Mouse (Mus musculus) erythroblast, embryonic 14.5 days (primary cell): ENCODE measurements around the gene Lrrc49. TPM values are rescaled to one million over a fixed set of nuclear protein-coding genes. Genes with fewer than 3 reads are reported as not detected.

Source experiments
- H3K27me3 ChIP-seq: 2 replicates; pipeline ENCODE4 v1.6.1; 2012; ENCODE audit warnings: inconsistent platforms; ENCODE audit not compliant: control insufficient read depth
- H3K36me3 ChIP-seq: 2 replicates; pipeline ENCODE4 v1.6.1; 2012; ENCODE audit warnings: mild to moderate bottlenecking, inconsistent platforms; ENCODE audit not compliant: control insufficient read depth
- H3K4me1 ChIP-seq: 2 replicates; pipeline ENCODE4 v1.6.1; 2012; ENCODE audit warnings: inconsistent platforms; ENCODE audit not compliant: control insufficient read depth
- H3K4me3 ChIP-seq: replicated peaks from 2 replicates; pipeline ENCODE3; 2012; ENCODE audit warnings: moderate library complexity, mild to moderate bottlenecking, inconsistent platforms
- H3K9me3 ChIP-seq: 2 replicates; pipeline ENCODE4 v1.6.1; 2012; ENCODE audit warnings: low read length, inconsistent platforms, mixed read lengths; ENCODE audit not compliant: control insufficient read depth
- GATA1 ChIP-seq: IDR thresholded peaks from 2 replicates; pipeline ENCODE4 v1.6.1; 2012; ENCODE audit warnings: low read length, inconsistent platforms, mixed read lengths
- TAL1 ChIP-seq: IDR thresholded peaks from 3 replicates; pipeline ENCODE4 v1.6.1; 2012; ENCODE audit warnings: low read length, inconsistent platforms, mixed read lengths
- polyA plus RNA-seq: library from polyadenylated mRNA; stranded (reverse); fragments of >175 nt; gene quantifications from 2 replicates; pipeline ENCODE4 v1.2.3, GENCODE M21; 2012

Gene Lrrc49
- polyA plus RNA-seq, 1 experiment: 0.10 TPM

- TF ChIP-seq TAL1 (no peak), GATA1 (no peak)
- no peaks in the 10 kb centered on the region for H3K36me3 ChIP-seq
- no peaks in the 10 kb centered on the region for H3K9me3 ChIP-seq
- H3K4me3 ChIP-seq: no peak overlapping the region
- no peaks in the 10 kb centered on the region for H3K27me3 ChIP-seq
- no peaks in the 10 kb centered on the region for H3K4me1 ChIP-seq
Observed at GRCm38 (mm10) chr9:60662936-60663335, 25.0 kb downstream of the Lrrc49 start.

- TF ChIP-seq GATA1 (no peak), TAL1 (no peak)
- H3K27me3 ChIP-seq: no peaks in the 10 kb centered on the region
- H3K4me1 ChIP-seq: peaks cover 20% of the 10 kb centered on the region
- H3K9me3 ChIP-seq: no peaks in the 10 kb centered on the region
- H3K4me3 ChIP-seq: no peak overlapping the region
- H3K36me3 ChIP-seq: no peaks in the 10 kb centered on the region
Observed at GRCm38 (mm10) chr9:60653582-60653981, 34.4 kb downstream of the Lrrc49 start.

- Histone ChIP-seq H3K4me3 (no peak overlapping the region), H3K4me1 (peaks cover 20% of the 10 kb centered on the region), H3K36me3 (no peaks in the 10 kb centered on the region), H3K27me3 (no peaks in the 10 kb centered on the region), H3K9me3 (no peaks in the 10 kb centered on the region)
- TF ChIP-seq TAL1 (no peak), GATA1 (no peak)
Observed at GRCm38 (mm10) chr9:60653137-60653536, 34.8 kb downstream of the Lrrc49 start.

DNA sequence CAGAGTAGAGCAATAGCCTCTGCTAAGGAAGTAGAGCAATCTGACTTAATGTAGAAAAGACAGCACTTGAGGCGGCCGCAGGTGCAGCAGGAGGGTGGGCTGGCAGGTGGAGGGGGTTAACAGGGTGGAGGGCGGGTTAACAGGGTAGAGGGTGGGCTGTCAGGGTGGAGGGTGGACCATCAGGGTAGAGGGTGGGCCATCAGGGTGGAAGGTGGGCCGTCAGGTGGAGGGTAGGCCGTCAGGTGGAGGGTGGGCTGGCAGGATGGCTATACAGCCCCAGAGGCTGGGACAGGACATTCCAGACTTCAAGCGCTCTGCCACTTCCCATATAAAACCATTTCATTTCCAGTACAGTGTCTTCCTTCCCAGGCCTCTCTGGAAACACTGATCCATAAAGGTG is 37.7 kb downstream of the Lrrc49 start:
- H3K4me3 ChIP-seq: no peak overlapping the region
- no peaks in the 10 kb centered on the region for H3K9me3 ChIP-seq
- peaks cover 20% of the 10 kb centered on the region for H3K4me1 ChIP-seq
- no peaks in the 10 kb centered on the region for H3K36me3 ChIP-seq
- H3K27me3 ChIP-seq: no peaks in the 10 kb centered on the region
- no peak for TF ChIP-seq GATA1
- TF ChIP-seq TAL1: no peak

GRCm38 (mm10) chr9:60648981-60649975 is 38.7 kb downstream of the Lrrc49 start:
- Histone ChIP-seq H3K9me3 (no peaks in the 10 kb centered on the region), H3K4me1 (peaks cover 19% of the 10 kb centered on the region), H3K27me3 (no peaks in the 10 kb centered on the region), H3K36me3 (no peaks in the 10 kb centered on the region), H3K4me3 (no peak overlapping the region)
- TF ChIP-seq GATA1 (no peak), TAL1 (no peak)

DNA sequence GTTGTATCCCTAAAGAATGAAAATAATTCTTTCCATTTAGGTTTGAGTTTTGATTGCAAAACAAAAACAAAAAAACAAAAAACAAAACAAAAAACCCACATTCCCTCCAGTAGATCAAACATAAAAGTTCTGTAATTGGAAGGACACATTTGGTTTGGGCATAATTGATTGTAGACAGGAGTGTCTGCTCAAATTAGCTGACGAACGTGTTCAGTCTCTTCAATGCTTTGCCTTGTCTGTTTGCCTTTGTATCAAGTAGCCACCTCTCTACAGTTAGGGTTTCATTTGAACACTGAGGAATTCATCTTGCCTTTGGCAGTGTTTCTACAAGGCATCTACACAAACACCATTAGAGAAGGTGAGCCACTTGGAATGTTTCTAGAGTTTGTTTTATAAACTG is 54.4 kb downstream of the Lrrc49 start:
- Histone ChIP-seq H3K27me3 (no peaks in the 10 kb centered on the region), H3K9me3 (no peaks in the 10 kb centered on the region), H3K4me1 (no peaks in the 10 kb centered on the region), H3K4me3 (no peak overlapping the region), H3K36me3 (no peaks in the 10 kb centered on the region)
- no peak for TF ChIP-seq GATA1
- TF ChIP-seq TAL1: no peak

- no peaks in the 10 kb centered on the region for H3K4me1 ChIP-seq
- TF ChIP-seq TAL1 (no peak), GATA1 (no peak)
- no peaks in the 10 kb centered on the region for H3K9me3 ChIP-seq
- H3K27me3 ChIP-seq: no peaks in the 10 kb centered on the region
- no peak overlapping the region for H3K4me3 ChIP-seq
- no peaks in the 10 kb centered on the region for H3K36me3 ChIP-seq
Observed at GRCm38 (mm10) chr9:60626311-60626791, 61.6 kb downstream of the Lrrc49 start.

DNA sequence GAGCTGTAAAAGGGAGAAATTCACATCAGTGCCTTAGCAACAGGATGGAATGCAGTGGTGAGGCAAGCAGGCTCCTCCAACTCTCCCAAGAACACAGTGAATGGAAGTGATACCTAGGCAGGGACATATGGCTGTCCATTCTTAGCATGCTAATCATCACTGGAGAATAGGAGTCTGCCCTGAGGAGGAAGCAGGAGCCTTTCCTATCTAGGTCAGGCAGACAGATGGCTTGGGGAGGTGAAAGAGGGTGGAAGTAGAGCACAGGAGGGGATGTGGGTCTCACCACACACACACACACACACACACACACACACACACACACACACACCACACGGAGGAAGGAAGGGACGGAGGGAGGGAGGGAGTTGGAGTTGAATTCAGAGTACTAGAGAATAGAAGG is 62.1 kb downstream of the Lrrc49 start:
- H3K4me1 ChIP-seq: no peaks in the 10 kb centered on the region
- H3K9me3 ChIP-seq: no peaks in the 10 kb centered on the region
- H3K4me3 ChIP-seq: no peak overlapping the region
- TF ChIP-seq GATA1 (no peak), TAL1 (no peak)
- no peaks in the 10 kb centered on the region for H3K36me3 ChIP-seq
- no peaks in the 10 kb centered on the region for H3K27me3 ChIP-seq

GRCm38 (mm10) chr9:60616946-60617345 is 71.0 kb downstream of the Lrrc49 start:
- Histone ChIP-seq H3K9me3 (no peaks in the 10 kb centered on the region), H3K27me3 (no peaks in the 10 kb centered on the region), H3K4me3 (no peak overlapping the region), H3K36me3 (no peaks in the 10 kb centered on the region), H3K4me1 (no peaks in the 10 kb centered on the region)
- TF ChIP-seq GATA1: no peak
- TF ChIP-seq TAL1: no peak

GRCm38 (mm10) chr9:60616359-60616758 is 71.6 kb downstream of the Lrrc49 start:
- no peaks in the 10 kb centered on the region for H3K9me3 ChIP-seq
- H3K36me3 ChIP-seq: no peaks in the 10 kb centered on the region
- TF ChIP-seq GATA1 (no peak), TAL1 (no peak)

More at GRCm38 (mm10) chr9:60616359-60616758, 71.6 kb downstream of the Lrrc49 start:
- no peak overlapping the region for H3K4me3 ChIP-seq
- H3K4me1 ChIP-seq: no peaks in the 10 kb centered on the region
- H3K27me3 ChIP-seq: no peaks in the 10 kb centered on the region
